Mouse (Mus musculus) kidney, postnatal 36 days (tissue): ENCODE results near the gene Pcif1.
"Not testable (repeated sequence)": the region's sequence is repeated elsewhere in the genome, so short reads cannot be mapped to it uniquely, and the experiment has no call there.

Experiments
- DNase-seq, 2 experiments: peaks; one replicate each; pipeline ENCODE4 v3.0.0; 2021 to 2022; ENCODE audit warnings: mixed read lengths in 2 of 2

Pcif1 gene

GRCm38 (mm10) chr2:164879228-164879567 lies at the start of gene Pcif1:
Pcif1 (plus strand) TSS chr2:164879304.
- peak; percentile 94 for DNase-seq

DNA sequence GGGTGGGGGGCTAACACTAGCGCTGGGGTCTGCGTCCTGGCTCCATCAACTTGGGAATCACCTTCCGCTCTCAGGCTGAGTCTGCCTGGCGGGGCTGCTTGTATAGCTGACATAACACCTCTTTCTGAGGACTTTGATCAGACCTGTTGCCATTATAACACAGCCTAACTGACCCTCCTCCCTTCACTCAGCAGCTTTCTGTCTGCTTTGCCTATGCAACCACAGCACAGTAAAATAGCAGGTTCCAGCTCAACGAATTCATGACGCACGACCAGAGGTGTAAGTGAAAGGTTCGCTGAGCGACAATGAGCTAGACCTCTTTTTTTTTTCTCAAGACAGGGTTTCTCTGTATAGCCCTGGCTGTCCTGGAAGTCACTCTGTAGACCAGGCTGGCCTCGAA lies 48.1 kb upstream of the Pcif1 start:
- peak in 1 of 2 experiments; percentile 48 for DNase-seq

DNA sequence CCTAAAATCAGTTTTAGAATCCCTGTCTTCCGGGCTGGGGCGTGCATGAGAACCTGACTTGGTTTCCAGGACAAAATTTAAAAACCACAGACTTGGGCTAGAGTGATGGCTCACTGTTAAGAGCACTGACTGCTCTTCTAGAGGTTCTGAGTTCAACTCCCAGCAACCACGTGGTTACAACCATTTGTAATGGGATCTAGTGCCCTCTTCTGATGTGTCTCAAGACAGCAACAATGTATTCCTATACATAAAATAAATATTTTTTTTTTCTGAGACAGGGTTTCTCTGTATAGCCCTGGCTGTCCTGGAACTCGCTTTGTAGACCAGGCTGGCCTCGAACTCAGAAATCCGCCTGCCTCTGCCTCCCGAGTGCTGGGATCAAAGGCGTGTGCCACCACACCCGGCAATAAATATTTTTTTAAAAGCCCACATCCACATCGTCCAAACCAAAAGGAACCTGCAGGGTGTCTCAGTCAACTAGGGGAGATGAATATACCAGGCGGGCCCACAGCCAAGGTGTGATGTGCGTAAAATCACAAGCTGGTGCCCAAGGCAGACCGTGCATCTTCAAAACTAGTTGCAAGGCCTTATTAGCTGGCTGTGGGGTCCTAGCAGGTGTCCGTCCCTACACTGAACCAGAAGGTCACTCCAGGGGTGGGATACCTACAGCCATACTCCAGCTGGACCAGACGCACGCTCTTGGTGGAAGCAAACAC lies 46.9 kb upstream of the Pcif1 start:
- DNase-seq = no peak

DNA sequence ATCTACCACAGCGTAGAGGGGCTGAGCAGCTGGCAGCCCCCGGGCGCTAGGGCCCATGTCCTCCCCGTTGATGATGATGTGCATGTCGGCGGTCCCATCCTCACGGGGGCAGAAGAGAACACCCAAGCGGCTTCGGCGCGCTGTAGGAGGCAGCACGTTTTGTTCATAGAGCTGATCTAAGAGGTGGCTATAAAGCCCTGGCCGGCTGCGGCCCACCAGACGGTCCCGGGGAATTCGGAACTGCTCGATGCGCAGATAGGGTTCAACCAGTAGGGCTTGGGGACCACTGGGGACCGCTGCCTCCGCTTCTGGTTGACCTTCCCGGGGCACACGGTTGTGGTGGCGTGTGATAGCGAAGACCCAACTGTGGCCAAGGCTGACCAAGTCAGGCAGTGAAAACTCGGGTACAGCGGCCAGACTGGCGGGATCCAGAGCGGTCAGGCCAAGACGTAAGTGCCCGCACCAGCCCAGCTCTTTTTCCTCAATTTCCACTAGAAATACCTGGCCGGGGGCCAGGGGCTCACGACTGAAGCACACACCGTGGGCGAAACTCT lies 46.3 kb upstream of the Pcif1 start, which contains the start of gene Ctsa:
Ctsa (plus strand) TSS at position 126 of the 554 bp plus-strand sequence.
- DNase-seq = peak; percentile 76 to 87

- DNase-seq = peak; percentile 96 to 97
Observed at GRCm38 (mm10) chr2:164833314-164833959, 45.7 kb upstream of the Pcif1 start, which contains the start of gene Neurl2. Neurl2 (minus strand) TSS chr2:164833456.

GRCm38 (mm10) chr2:164834531-164834930 lies 44.6 kb upstream of the Pcif1 start:
- peak; percentile 51 to 56 for DNase-seq

- DNase-seq = no peak
Observed at GRCm38 (mm10) chr2:164835164-164835563, 43.9 kb upstream of the Pcif1 start.

GRCm38 (mm10) chr2:164845782-164846181 lies 33.3 kb upstream of the Pcif1 start:
- peak in 1 of 2 experiments; percentile 53 for DNase-seq

- no peak for DNase-seq
Observed at GRCm38 (mm10) chr2:164850061-164850460, 29.0 kb upstream of the Pcif1 start.

DNA sequence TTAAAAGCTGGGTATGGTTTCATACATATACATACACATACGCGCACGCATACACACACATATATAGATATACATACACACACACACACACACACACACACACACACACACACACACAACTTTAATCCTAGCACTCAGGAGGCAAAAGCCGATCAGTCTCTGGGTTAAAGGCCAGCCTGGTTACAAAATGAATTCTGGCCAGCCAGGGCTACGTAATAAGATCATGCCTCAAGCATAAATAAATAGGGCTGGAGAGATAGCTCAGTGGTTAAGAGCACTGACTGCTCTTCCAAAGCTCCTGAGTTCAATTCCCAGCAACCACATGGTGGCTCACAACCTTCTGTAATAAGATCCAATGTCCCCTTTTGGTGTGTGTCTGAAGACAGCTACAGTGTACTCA lies 23.5 kb upstream of the Pcif1 start:
- not testable (repeated sequence) for DNase-seq

DNA sequence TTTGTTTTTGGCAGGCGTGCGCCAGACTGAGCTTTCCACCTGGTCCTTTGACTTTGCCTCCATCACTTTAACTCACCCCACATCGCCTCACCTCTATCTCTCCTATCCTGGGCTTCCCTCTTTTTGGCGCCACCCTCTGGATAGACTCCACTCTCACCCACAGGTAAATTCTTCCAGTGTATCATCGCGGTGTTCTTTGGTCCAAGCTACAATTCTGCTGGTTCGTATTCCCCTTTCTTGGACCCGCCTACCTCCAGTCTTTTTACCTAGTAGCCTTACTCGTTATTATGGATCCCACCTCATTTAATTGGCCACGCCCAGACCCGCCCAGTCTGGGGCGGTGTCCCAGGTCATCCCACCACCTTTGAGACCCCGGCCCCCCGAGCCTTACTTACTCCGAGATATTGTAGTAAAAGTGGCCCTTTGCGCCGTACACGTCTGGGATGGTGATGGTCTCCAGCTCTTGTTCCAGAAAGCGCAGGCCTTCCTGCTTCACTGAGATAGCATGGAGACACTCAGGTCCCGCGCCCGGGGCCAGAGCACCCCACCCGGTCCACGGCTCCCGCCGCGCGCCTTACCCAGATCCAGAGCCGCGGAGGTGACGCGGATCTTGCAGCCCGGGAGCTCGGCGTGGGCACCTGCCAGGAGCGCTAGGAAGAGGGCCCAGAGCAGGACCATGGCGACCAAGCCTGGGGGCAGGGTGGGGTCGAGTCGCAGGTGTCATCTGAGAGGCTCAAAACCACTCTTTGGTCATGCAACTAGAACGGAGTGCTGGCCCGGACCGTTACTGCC lies 22.6 kb upstream of the Pcif1 start:
- DNase-seq = peak in 1 of 2 experiments; percentile 33

DNA sequence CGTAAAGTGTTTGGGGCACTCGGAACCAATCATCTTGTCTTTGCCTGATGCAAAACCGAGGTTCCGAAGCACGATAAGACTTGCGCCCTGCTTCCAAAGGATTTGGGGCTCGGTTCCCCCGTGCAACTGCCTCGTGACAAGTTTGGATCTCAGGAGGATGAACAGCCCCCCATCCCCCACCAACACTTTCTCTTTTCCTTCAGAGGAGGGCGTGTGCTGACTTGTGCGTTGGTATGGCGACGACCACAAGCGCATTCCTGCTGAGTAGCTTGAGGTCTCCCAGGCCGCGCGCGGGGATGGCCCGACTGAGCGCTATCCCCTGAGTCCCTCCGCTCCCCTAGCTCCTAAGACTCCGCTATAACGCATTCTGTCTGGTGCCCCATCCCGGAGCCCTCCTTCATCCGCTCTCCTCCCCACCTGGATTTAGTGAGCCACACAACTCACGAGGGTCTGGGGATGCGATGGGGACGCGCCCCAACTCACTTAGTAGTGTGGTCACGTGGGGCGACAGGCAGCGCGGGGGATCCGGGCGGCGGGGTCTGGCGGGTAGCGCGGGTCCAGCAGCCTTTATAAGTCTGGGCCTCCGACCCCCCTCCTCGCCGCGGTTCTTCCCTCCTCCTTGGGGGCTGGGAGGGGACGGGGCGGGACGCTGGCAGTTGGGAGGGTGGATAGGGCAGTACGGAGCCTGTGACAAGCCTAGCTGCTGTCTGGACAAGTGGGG lies 21.8 kb upstream of the Pcif1 start, which contains the start of gene Pltp:
Pltp (minus strand) TSS at position 611 of the 721 bp plus-strand sequence.
- peak; percentile 38 to 67 for DNase-seq

- no peak for DNase-seq
Observed at GRCm38 (mm10) chr2:164857842-164858553, 21.1 kb upstream of the Pcif1 start.

DNA sequence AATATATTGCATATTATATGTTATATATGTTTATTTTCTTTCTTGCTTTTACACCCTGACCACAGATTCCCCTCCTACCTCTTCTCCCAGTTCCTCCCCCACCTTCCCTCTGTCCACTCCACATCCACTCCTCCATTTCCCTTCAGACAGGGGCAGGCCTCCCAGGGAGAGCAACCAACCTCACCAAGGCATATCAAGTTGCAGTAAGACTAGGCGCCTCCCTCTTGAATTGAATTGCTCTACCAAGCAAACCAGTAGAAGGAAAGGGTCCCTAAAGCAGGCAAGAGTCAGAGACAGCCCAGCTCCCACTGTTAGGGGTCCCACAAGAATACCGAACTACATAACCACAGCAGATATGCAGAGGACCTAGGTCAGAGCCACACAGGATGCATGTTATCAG lies 19.9 kb upstream of the Pcif1 start:
- no peak for DNase-seq

DNA sequence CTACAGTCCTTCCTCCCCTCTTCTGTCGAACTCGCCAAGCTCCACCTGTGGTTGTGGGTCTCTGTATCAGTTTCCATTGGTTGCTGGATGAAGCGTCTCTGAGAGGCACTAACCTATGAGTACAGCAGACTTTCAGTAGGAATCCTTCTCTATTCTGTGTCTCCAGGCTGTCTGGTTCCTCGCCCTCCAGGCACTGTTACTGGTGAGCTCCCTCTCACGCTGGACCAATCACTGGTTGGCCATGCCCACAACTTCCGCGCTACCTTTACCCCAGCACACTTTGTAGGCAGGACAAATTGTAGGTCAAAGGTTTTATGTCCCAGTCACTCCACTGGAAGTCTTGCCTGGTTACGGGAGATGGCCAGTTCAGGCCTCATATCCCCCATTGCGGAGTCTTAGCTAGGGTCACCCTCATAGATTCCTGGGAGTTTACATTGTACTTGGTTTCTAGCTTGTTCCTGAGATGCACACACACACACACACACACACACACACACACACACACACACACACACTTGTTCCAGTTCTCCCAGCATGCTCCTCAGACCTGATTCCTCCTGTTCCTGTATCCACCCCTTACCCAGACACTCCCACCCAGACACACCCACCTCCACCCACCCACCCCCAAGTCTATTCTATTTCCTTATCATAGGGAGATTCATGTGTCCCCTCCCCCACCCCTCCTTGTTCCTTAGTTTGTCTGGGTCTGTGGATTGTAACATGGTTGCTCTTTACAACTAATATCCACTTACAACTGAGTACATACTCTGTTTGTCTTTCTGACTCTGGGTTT lies 19.3 kb upstream of the Pcif1 start:
- peak; percentile 70 to 71 for DNase-seq

DNA sequence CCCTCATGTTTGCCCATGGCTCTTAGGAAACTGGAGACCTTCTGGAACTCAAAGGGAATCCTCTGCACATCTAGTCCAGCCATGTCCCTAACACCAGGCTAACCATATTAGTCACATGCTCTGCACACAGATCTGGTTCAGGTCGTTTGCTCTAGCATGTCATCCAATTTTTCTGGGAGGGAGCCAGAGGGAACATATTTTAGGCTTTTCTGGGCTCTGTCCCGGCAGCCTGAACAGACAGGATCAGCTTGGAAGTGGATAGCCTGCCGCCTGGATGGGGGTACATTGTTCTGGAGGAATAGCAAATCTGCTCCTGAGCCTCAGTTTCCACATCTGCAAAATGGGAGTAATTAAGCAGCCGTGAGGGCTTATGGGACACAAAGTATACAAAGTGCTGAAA lies 18.0 kb upstream of the Pcif1 start:
- no peak for DNase-seq

GRCm38 (mm10) chr2:164862179-164862861 lies 16.8 kb upstream of the Pcif1 start:
- DNase-seq = peak; percentile 67 to 72

GRCm38 (mm10) chr2:164863411-164863810 lies 15.7 kb upstream of the Pcif1 start:
- not testable (repeated sequence) for DNase-seq

DNA sequence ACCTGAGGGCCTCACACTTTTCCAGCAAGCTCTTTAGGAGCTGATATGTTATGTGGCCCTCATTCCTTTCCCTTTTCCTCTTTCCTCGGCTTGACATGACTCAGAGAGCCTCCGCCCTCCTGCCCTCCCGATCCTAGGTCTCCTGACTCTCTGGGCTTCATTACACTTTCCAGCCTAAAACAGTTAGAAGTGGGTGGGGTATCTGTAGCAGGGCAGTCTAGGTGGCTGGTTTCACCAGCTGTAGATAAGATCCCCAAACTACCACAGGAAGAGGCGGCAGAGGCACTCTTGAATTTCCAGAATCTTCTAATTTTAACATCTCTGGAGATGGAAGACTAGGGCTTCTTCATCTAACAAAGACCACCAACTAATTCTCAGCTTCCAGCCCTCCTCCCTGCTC lies 14.5 kb upstream of the Pcif1 start:
- no peak for DNase-seq
